Mouse (Mus musculus): ENCODE data around the gene Grasp.

- TF ChIP-seq USF1 (IDR thresholded peaks at IDR 0.05; ENCODE audit: low read depth) (no peak), POLR2A (IDR thresholded peaks at IDR 0.05; ENCODE audit: insufficient read length, low read depth) (no peak), MYOD1 (IDR thresholded peaks at IDR 0.05; ENCODE audit: control insufficient read depth in 1 of 3, insufficient read length in 2 of 3, low read depth in 2 of 3) (no peak), E2F4 (IDR thresholded peaks at IDR 0.05; ENCODE audit: insufficient read depth) (no peak), MAX (IDR thresholded peaks at IDR 0.05; ENCODE audit: low read depth) (no peak), TCF3 (IDR thresholded peaks at IDR 0.05; ENCODE audit: insufficient read length, low read depth) (no peak), CEBPB (IDR thresholded peaks at IDR 0.05; ENCODE audit: insufficient read depth, poor library complexity, severe bottlenecking) (no peak), SRF (IDR thresholded peaks at IDR 0.05; ENCODE audit: control insufficient read depth, insufficient read length, low read depth) (no peak), POLR2AphosphoS2 (IDR thresholded peaks at IDR 0.05; ENCODE audit: insufficient read length, low read depth) (no peak), TCF12 (IDR thresholded peaks at IDR 0.05; ENCODE audit: insufficient read depth, poor library complexity, severe bottlenecking) (no peak), REST (IDR thresholded peaks at IDR 0.05; ENCODE audit: insufficient read depth, insufficient read length) (no peak)
Observed at GRCm38 (mm10) chr15:101198850-101199249, 25.1 kb upstream of the Grasp start.
